Mouse (Mus musculus): ENCODE measurements around the gene Pde4c. TPM values are rescaled to one million over a fixed set of nuclear protein-coding genes. Genes with fewer than 3 reads are reported as not detected.

Pde4c gene
- polyA plus RNA-seq (2015; fragmentation: Nextera tagmentation; extraction: Ambion mirVana): 0.11 and 0.23 TPM in 2 replicates

DNA sequence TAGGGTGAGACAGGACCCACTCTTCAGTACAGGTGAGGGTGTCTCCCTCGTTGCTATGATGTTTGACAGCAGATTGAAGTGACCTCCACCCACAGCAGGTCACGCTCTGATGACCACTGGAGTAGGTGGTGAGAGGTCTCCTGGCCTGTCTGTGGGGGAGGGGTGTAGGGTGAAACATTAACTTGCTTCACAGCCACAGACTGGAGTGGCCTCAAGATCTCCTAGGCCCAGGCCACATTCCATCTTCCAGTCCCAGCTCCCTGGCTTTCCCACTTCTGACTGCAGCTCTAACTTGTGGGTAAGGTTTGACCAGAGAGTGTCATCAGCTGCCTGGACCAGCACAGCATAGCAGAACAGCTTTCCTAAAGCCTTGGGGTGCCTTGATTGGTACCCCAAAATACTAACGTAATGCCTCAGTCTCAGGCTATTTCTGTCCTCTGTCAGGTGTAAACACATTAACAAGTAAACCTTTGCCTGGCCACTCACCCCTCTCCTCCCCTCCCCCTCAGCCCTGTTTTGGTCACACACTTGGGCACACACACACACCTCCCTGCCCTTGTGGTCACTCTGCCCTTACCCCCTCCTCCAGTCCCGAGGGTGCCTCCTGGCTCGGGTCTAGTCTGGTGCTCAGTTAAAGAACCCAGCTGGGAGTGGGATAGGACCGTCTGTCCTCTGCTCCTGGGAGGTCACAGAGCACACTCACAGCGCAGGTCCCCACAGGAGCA lies at the start of gene Pde4c:
Gene Pde4c (plus strand): TSS at position 235 of the 725 bp plus-strand sequence.
- Histone ChIP-seq H3K4me3 (ENCODE audit: low read depth, low read length) (no peak within 1 kb of the TSS), H3K27me3 (ENCODE audit: control insufficient read depth, insufficient read depth, low read depth, low read length) (peaks cover 16% of the 10 kb centered on the region; the same call in 1 of the 2 replicates), H3K36me3 (ENCODE audit: control insufficient read depth, insufficient read depth, low read length) (no peaks in the 10 kb centered on the region), H3K9ac (ENCODE audit: low read depth, low read length) (no peak within 1 kb of the TSS), H3K27ac (ENCODE audit: low read length) (no peak within 1 kb of the TSS), H3K9me3 (replicated peaks; ENCODE audit: control insufficient read depth, low read length, poor library complexity, severe bottlenecking) (no peaks in the 10 kb centered on the region), H3K4me2 (ENCODE audit: low read length) (no peak within 1 kb of the TSS), H3K4me1 (ENCODE audit: control insufficient read depth, insufficient read depth, low read length) (no peaks in the 10 kb centered on the region)
- WGBS: 72% methylated on average over 7 of the region's 7 CpGs
- ATAC-seq: no peak

DNA sequence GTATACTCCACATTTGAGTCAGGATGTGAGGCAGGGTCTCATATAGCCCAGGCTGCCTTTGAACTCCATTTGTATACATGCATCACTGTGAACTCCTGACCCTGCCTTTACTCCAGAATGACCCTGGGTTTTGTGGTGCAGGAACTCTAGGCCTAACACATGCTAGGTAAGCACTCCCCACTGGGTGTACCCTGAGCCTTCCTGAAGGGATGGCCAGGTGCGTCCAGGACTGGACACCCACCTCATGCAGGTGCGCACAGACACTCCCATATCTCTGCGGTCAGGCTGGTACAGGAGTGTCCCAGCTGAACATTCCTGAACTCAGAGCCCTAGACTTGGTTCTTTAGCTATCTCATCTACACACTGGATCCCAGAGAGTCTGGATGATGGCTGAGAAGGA lies 49.4 kb upstream of the Pde4c start:
- Histone ChIP-seq H3K9ac (ENCODE audit: low read depth, low read length) (peak overlapping the region; percentile 71), H3K9me3 (replicated peaks; ENCODE audit: control insufficient read depth, low read length, poor library complexity, severe bottlenecking) (no peaks in the 10 kb centered on the region), H3K4me1 (ENCODE audit: control insufficient read depth, insufficient read depth, low read length) (peaks cover 9% of the 10 kb centered on the region), H3K27ac (ENCODE audit: low read length) (peak overlapping the region; percentile 95), H3K27me3 (ENCODE audit: control insufficient read depth, insufficient read depth, low read depth, low read length) (no peaks in the 10 kb centered on the region), H3K4me2 (ENCODE audit: low read length) (peak overlapping the region; percentile 63), H3K36me3 (ENCODE audit: control insufficient read depth, insufficient read depth, low read length) (peaks cover 6% of the 10 kb centered on the region; the same call in 1 of the 2 replicates), H3K4me3 (ENCODE audit: low read depth, low read length) (peak overlapping the region; percentile 61)
- WGBS: 89% methylated on average over 3 of the region's 3 CpGs
- peak; percentile 5; the same call in 1 of the 2 replicates for ATAC-seq

DNA sequence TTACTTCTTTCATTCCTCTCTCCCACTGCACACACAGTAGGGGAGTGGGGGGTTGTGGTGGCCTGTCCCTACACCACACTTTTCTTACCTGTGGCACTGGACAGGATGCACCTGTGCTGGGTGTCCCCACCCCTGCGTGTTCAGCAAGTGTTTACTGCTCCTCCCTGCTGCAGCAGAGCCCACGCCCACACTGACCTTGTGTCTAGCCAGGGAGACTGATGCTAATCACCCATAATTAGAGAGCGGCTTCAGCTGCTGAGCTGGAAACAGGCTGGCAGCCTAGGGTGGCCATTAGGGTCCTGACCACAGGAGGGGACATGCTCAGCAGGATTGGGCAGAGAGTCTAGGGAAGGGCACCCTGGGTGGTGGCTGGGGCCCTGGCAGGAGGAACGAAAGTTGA lies 48.8 kb upstream of the Pde4c start:
- no peak for ATAC-seq
- no peak overlapping the region for H3K4me2 ChIP-seq (ENCODE audit: low read length)

DNA sequence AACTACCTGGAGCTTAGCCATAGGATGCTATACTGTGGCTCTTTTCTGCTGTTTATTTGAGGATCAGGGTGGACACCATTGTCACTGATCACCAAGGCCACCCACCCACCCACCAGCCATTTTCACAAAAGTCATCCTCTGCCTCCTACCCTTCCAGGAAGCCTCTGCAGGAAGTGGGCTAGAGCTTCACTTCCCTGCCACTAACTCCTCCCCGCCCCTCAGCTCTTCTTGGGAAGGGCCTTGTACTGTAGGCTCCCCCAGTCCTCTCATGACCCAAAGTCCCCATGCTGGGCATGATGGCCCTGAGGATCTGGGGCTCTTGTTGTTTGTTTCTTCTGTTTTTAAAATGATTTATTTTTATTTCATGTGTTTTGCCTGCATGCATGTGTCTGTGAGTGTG lies 48.2 kb upstream of the Pde4c start:
- H3K36me3 ChIP-seq (ENCODE audit: control insufficient read depth, insufficient read depth, low read length): peaks cover 6% of the 10 kb centered on the region; the same call in 1 of the 2 replicates
- no peak overlapping the region for H3K4me3 ChIP-seq (ENCODE audit: low read depth, low read length)
- H3K27me3 ChIP-seq (ENCODE audit: control insufficient read depth, insufficient read depth, low read depth, low read length): no peaks in the 10 kb centered on the region
- no peak overlapping the region for H3K9ac ChIP-seq (ENCODE audit: low read depth, low read length)
- H3K4me1 ChIP-seq (ENCODE audit: control insufficient read depth, insufficient read depth, low read length): peaks cover 9% of the 10 kb centered on the region
- H3K27ac ChIP-seq (ENCODE audit: low read length): no peak overlapping the region
- no peak overlapping the region for H3K4me2 ChIP-seq (ENCODE audit: low read length)
- H3K9me3 ChIP-seq (replicated peaks; ENCODE audit: control insufficient read depth, low read length, poor library complexity, severe bottlenecking): no peaks in the 10 kb centered on the region
- ATAC-seq: no peak
- 95% methylated on average over 1 of the region's 1 CpGs for WGBS

More for the DNA sequence above, 48.8 kb upstream of the Pde4c start:
- WGBS: 88% methylated on average over 4 of the region's 4 CpGs
- Histone ChIP-seq H3K27me3 (ENCODE audit: control insufficient read depth, insufficient read depth, low read depth, low read length) (no peaks in the 10 kb centered on the region), H3K9me3 (replicated peaks; ENCODE audit: control insufficient read depth, low read length, poor library complexity, severe bottlenecking) (no peaks in the 10 kb centered on the region), H3K27ac (ENCODE audit: low read length) (no peak overlapping the region), H3K9ac (ENCODE audit: low read depth, low read length) (no peak overlapping the region), H3K4me1 (ENCODE audit: control insufficient read depth, insufficient read depth, low read length) (peaks cover 9% of the 10 kb centered on the region), H3K36me3 (ENCODE audit: control insufficient read depth, insufficient read depth, low read length) (peaks cover 6% of the 10 kb centered on the region; the same call in 1 of the 2 replicates), H3K4me3 (ENCODE audit: low read depth, low read length) (no peak overlapping the region)

DNA sequence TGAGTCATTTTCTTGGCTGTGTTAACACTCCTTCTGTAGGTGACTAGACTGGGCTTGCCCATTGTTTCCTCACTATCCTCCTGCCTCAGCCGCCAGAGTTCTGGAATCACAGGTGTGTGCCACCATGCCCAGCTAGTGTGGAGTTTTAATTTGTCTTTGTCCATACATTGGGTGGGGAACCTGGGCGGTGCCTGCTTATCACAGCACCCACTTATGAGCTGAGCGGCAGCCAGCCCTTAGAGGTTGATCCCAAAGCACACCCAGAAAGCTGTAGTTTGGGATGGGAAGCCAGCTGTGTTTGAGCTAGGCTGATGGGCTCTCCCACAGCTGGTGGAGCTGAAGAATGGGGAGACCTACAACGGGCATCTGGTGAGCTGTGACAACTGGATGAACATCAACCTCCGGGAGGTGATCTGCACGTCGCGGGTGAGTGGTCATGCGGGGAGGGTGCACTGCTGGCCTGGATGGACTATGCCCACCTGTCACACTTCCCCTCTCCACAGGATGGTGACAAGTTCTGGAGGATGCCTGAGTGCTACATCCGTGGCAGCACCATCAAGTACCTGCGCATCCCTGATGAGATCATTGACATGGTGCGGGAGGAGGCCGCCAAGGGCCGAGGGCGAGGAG lies 46.0 kb upstream of the Pde4c start:
- Histone ChIP-seq H3K36me3 (ENCODE audit: control insufficient read depth, insufficient read depth, low read length) (peaks cover 6% of the 10 kb centered on the region; the same call in 1 of the 2 replicates), H3K27me3 (ENCODE audit: control insufficient read depth, insufficient read depth, low read depth, low read length) (no peaks in the 10 kb centered on the region), H3K4me3 (ENCODE audit: low read depth, low read length) (no peak overlapping the region), H3K27ac (ENCODE audit: low read length) (no peak overlapping the region), H3K9me3 (replicated peaks; ENCODE audit: control insufficient read depth, low read length, poor library complexity, severe bottlenecking) (no peaks in the 10 kb centered on the region), H3K9ac (ENCODE audit: low read depth, low read length) (no peak overlapping the region), H3K4me1 (ENCODE audit: control insufficient read depth, insufficient read depth, low read length) (peaks cover 9% of the 10 kb centered on the region), H3K4me2 (ENCODE audit: low read length) (no peak overlapping the region)
- no peak for ATAC-seq
- WGBS: 93% methylated on average over 15 of the region's 15 CpGs

DNA sequence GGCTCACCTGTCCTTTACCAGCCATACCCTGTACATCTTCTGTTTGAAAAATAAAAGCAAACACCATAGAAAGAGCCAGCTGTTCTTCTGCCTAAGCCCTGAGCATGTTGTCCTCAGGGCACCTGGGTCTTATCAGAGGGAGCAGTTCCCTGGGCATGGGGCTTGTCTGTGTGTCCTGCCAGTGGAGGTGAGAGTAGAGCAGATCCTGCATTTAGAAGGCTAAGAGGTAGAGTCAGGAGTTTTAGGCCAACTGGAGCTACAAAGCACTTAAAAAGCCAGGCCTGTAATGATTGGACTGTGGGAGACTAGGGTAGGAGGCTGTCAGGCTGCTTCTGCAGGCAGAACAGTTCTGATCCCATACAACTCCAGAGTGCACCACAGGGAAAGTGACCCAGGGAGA lies 44.8 kb upstream of the Pde4c start:
- ATAC-seq: no peak
- no peak overlapping the region for H3K4me3 ChIP-seq (ENCODE audit: low read depth, low read length)
- no peak overlapping the region for H3K9ac ChIP-seq (ENCODE audit: low read depth, low read length)
- H3K4me2 ChIP-seq (ENCODE audit: low read length): no peak overlapping the region
- H3K27me3 ChIP-seq (ENCODE audit: control insufficient read depth, insufficient read depth, low read depth, low read length): no peaks in the 10 kb centered on the region
- no peaks in the 10 kb centered on the region for H3K9me3 ChIP-seq (replicated peaks; ENCODE audit: control insufficient read depth, low read length, poor library complexity, severe bottlenecking)
- peaks cover 6% of the 10 kb centered on the region; the same call in 1 of the 2 replicates for H3K36me3 ChIP-seq (ENCODE audit: control insufficient read depth, insufficient read depth, low read length)
- peaks cover 9% of the 10 kb centered on the region for H3K4me1 ChIP-seq (ENCODE audit: control insufficient read depth, insufficient read depth, low read length)
- no peak overlapping the region for H3K27ac ChIP-seq (ENCODE audit: low read length)

DNA sequence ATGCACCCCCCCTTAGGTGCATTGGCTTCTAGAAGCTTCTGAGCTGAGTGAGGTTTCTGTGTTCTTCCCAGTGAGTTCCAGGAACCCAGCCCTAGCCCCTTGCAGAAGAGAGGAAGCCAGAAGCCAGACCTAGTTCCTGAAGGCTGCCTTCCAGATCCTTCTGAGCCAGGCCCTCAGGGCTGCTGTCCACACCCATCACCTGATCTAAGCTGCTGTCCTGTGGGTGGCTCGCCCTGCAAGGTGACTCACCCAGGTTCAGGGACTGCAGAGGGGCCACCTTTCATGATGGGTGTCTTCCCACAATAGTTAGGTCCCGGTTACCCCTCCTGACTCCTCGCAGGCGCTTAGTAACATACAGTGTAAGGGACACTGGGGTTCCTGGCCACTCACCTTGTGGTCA lies 44.1 kb upstream of the Pde4c start:
- Histone ChIP-seq H3K27me3 (ENCODE audit: control insufficient read depth, insufficient read depth, low read depth, low read length) (no peaks in the 10 kb centered on the region), H3K36me3 (ENCODE audit: control insufficient read depth, insufficient read depth, low read length) (peaks cover 6% of the 10 kb centered on the region; the same call in 1 of the 2 replicates), H3K4me3 (ENCODE audit: low read depth, low read length) (no peak overlapping the region), H3K4me1 (ENCODE audit: control insufficient read depth, insufficient read depth, low read length) (peaks cover 6% of the 10 kb centered on the region; the same call in 1 of the 2 replicates), H3K9me3 (replicated peaks; ENCODE audit: control insufficient read depth, low read length, poor library complexity, severe bottlenecking) (no peaks in the 10 kb centered on the region), H3K27ac (ENCODE audit: low read length) (no peak overlapping the region), H3K9ac (ENCODE audit: low read depth, low read length) (no peak overlapping the region), H3K4me2 (ENCODE audit: low read length) (no peak overlapping the region)
- 95% methylated on average over 4 of the region's 4 CpGs for WGBS
- ATAC-seq: no peak

DNA sequence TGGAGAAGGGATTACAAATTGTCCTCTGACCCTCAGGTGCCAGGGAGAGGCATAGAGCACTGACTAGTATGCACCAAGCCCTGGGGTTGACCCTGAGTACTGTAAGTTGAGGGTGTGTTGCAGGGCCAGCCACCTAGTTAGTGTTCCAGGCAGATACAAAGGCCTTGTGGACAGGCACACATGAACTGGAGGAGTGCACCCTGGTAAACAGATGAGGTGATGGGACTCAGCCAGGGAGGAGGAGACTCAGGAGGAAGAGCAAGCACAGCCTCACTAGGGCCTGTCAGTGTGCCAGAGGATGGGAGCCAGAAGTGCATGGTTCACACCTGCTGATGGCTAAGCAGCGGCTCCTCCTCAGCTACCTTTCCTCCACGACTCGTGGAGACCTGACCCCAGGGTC lies 43.5 kb upstream of the Pde4c start:
- Histone ChIP-seq H3K4me1 (ENCODE audit: control insufficient read depth, insufficient read depth, low read length) (peaks cover 4% of the 10 kb centered on the region; the same call in 1 of the 2 replicates), H3K27me3 (ENCODE audit: control insufficient read depth, insufficient read depth, low read depth, low read length) (no peaks in the 10 kb centered on the region), H3K9ac (ENCODE audit: low read depth, low read length) (no peak overlapping the region), H3K36me3 (ENCODE audit: control insufficient read depth, insufficient read depth, low read length) (peaks cover 6% of the 10 kb centered on the region; the same call in 1 of the 2 replicates), H3K9me3 (replicated peaks; ENCODE audit: control insufficient read depth, low read length, poor library complexity, severe bottlenecking) (no peaks in the 10 kb centered on the region), H3K4me3 (ENCODE audit: low read depth, low read length) (no peak overlapping the region), H3K27ac (ENCODE audit: low read length) (no peak overlapping the region), H3K4me2 (ENCODE audit: low read length) (no peak overlapping the region)
- 94% methylated on average over 3 of the region's 3 CpGs for WGBS
- ATAC-seq: no peak

DNA sequence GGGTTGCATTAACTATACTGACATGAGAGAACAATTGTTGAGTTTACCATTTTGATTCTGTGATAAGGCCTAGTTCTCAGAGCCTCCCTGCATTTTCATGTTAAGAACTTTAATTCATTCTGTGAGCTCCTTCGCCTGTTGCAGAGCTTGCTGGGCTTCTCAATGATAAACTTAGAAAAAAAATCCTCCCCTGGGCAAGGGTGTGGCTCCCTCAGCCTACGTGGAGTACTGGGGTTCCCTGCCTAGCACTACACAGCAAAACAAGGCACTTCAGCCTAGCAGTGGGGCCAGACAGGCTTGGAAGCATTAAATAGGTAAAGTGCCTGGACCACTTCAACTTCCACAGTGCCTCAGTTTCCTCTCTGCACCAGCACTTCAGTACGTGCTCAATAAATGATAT lies 42.1 kb upstream of the Pde4c start:
- H3K36me3 ChIP-seq (ENCODE audit: control insufficient read depth, insufficient read depth, low read length): peaks cover 6% of the 10 kb centered on the region; the same call in 1 of the 2 replicates
- no peak for ATAC-seq
- H3K27ac ChIP-seq (ENCODE audit: low read length): no peak overlapping the region
- no peaks in the 10 kb centered on the region for H3K9me3 ChIP-seq (replicated peaks; ENCODE audit: control insufficient read depth, low read length, poor library complexity, severe bottlenecking)
- H3K27me3 ChIP-seq (ENCODE audit: control insufficient read depth, insufficient read depth, low read depth, low read length): no peaks in the 10 kb centered on the region
- no peak overlapping the region for H3K9ac ChIP-seq (ENCODE audit: low read depth, low read length)
- no peak overlapping the region for H3K4me2 ChIP-seq (ENCODE audit: low read length)
- WGBS: 80% methylated on average over 3 of the region's 3 CpGs
- peaks cover 4% of the 10 kb centered on the region; the same call in 1 of the 2 replicates for H3K4me1 ChIP-seq (ENCODE audit: control insufficient read depth, insufficient read depth, low read length)
- no peak overlapping the region for H3K4me3 ChIP-seq (ENCODE audit: low read depth, low read length)
